Mouse (Mus musculus) frontal cortex, postnatal 14 days (tissue): ENCODE results near the gene Tas2r126.
"Not testable (repeated sequence)": the region's sequence is repeated elsewhere in the genome, so short reads cannot be mapped to it uniquely, and the experiment has no call there.

Source experiments
- DNase-seq, 2 experiments: peaks; one replicate each; pipeline ENCODE4 v3.0.0; 2022; ENCODE audit warnings: low spot score in 2 of 2

Gene Tas2r126

DNA sequence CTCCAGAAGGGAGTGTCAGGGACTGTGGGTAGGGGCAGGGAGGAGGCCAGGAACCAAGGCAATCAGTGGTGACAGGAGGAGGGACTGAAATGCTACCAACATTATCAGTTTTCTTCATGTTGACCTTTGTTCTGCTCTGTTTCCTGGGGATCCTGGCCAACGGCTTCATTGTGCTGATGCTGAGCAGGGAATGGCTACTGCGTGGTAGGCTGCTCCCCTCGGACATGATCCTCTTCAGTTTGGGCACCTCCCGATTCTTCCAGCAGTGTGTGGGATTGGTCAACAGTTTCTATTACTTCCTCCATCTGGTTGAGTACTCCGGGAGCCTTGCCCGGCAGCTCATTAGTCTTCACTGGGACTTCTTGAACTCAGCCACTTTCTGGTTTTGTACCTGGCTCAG lies at the start of gene Tas2r126:
Gene Tas2r126, plus strand, starts transcription at position 90 of the 400 bp plus-strand sequence.
- no peak for DNase-seq

DNA sequence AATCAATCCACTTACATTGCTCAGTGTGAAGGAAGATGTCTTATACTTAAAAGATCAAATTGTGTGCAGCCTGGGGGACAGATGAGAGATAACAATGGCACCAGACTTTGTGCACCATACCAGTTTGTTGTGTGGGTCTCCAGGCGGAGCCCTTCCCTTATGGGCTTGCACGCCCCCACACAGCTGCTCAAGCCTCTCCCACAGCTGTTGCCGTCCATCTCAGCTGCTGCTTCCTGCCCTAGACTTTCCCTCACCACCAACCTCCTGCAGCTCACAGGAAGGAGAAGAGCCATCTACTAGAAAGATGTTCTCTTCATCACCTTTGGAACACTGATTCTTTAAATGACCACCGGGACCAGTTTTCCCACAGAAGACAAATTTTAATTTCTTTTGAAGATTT lies 48.7 kb upstream of the Tas2r126 start:
- DNase-seq: no peak

DNA sequence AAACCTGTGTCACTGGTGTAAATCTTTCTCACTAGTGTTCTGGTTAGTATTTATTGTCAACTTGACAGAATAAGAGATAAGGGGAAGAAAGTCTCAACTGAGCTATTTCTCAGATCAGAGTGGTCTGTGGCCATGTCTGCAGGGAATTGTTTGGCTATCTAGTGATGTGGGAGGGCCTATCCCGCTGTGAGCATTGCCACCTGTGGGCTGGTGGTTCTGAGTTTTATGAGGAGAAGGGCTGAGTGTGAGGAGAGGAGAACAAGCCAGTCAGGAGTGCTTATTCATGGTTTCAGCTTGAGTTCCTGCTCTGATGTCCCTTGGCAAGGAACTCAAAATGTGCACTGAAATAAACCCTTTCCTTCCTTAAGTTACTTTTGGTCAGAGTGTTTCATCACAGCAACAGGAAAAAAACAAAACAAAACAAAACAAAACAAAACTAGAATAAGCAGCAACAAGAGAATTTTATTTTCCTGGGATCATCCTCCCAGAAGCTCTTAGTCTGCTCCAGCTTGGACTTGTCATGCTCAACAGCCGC lies 42.5 kb upstream of the Tas2r126 start:
- no peak for DNase-seq

DNA sequence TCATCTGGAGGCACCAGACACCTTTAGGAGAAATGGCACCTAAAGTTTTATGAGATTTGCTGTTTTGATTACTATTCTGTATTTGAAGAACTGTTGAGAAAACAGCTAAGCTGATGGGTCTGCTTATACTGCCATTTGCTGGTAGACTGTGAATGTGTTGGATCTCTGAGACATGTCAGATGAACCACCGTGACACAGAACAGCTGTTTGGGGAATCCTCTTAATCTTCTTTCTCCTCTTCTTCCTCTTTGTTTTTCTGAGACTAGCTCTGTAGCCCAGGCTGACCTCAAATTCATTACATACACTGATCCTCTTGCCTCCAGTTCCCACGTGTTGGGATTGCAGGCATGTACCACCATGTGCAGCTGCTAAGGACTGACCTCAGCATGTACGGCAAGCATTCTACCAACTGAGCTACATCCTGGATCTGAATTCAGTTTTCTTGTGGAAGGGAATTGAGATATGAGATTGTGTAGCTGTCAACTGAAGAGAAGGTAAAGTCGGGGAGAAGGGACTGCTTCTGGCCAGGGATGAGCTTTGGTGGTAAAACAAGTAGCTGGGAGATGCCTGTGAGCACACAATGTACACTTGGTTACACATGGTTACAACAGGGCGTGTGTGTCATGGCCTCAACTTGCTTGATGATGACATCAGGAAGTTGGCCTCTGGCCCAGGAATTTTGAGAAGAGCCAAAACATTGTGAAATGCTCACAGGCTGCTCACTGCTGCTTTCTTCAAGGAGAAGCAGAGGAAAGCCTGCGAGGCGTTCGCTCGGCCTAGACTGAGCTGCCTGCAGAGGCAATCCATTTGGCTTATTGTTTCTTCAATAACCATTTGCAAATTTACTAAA lies 38.1 kb upstream of the Tas2r126 start:
- DNase-seq: no peak

DNA sequence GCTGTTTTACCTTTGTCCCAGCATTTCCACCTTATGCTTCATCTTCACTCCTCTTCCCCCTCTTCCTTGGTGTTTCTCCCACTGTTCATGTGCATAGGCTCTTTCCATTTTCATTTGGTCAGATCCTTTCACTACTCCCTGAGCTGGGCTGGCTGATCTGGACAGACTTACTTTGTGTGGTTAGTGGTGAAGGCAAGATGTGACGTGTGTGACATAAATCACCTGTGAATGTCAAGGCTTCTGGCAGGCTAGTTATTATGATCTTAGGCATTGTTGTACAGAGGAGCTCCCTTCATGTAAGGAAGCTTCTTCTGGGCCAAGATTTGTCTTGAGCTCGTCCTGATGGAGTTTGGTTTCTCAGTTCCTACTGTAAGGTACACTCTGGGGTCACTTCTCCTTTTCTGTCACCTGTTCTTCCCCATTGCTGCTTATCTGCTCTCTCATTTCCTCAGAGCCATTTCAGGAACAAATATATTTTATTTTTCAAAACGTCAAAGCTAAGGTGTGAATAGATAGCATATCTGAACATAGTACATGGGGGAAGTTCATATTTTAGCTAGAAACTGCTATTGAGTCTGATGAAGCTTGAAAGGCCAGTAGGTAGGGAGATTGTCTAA lies 37.2 kb upstream of the Tas2r126 start:
- no peak for DNase-seq

DNA sequence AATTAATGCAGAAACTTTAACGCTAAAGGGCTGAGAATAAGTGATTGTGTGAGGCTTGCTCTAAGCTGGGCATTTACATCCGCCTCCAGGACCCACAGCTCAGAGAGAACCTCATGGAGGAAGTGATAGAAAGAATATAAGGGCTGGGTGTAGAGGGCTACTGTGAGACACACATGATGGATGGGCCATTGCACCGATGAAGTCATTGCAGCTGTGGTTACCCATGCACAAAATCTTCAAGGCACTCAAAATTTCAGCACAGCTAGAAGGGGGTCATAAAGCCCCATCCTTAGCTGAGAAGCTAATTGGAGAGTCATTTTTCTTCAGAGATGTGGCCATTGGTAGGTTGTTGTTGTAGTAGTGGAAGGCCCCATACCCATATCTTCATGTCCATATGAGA lies 36.0 kb upstream of the Tas2r126 start:
- no peak for DNase-seq

DNA sequence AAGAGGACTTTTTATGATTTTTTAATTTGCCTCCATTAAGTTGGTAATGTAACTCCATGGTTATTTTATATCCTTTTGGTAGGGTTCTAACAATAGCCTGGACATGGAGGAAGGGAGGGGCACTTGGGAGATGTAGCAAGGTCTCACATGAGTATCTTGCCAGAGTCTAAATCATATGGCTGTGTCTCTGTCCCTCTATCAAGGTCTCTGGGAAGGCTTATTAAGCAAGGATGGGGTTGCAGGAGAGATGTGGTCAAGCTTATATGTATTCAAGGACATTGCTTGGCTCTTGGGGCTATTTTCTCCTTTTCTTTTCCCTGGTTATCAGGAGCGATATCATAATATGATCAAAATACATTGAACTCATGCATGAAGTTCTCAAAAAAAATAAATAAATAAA lies 35.3 kb upstream of the Tas2r126 start:
- no peak for DNase-seq

DNA sequence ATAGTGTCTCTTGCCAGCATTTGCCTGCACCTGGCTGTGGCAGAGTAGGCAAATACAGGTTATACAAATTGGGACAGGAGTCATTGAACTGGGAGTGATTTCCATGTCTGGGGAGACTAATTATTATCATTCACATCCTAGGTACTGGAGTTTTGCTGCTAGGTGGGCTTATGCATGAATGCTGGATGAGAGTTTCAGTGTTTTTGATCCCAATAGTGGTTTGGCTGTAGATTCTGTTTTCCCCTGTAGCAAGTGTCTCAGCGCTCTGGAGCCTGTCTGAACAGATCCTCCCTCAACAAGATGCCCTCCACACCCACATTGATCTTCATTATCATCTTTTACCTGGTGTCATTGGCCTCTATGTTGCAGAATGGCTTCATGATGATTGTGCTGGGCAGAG lies 34.4 kb upstream of the Tas2r126 start, which contains the start of gene Tas2r143:
Gene Tas2r143, plus strand, starts transcription at position 301 of the 400 bp plus-strand sequence.
- no peak for DNase-seq

DNA sequence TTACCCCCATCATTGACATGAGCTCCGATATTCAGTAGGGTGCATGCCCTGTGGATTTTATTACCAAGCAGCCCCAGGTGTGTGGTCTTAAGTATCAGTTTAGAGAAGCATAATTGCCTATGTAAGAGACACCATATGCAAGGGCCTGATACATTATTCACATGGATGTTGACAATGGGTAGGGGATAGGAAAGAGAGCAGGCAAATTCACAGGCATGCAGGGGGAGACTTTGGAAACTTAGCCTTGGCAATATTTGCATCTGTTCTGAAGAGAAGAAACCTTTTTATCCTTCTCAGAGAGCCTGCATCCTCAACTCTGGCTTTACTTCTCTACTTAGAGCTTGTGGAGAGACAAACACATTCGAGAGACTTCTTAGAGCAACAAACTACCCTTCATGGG lies 29.2 kb upstream of the Tas2r126 start, which contains the start of gene Tas2r135:
Gene Tas2r135, plus strand, starts transcription at position 301 of the 400 bp plus-strand sequence.
- no peak for DNase-seq

DNA sequence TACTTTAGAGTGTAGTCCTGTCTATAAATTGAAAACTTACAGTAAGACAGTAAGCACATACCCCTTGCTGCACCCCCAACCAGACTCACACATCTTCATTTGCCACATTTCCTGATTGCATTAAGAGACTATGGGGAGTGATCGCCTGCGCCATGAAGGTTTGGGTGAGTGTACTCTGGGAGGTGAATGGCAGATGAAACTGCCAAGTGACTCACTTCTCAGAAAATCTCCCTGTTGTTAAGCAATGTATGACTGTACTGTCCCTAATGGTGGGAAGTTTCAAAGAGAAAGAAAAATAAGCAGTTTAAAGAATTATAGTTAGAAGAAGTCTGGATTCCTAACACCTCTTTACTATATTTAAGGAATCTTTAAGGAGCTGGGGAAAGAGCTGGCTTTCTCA lies 14.9 kb upstream of the Tas2r126 start:
- DNase-seq: no peak

DNA sequence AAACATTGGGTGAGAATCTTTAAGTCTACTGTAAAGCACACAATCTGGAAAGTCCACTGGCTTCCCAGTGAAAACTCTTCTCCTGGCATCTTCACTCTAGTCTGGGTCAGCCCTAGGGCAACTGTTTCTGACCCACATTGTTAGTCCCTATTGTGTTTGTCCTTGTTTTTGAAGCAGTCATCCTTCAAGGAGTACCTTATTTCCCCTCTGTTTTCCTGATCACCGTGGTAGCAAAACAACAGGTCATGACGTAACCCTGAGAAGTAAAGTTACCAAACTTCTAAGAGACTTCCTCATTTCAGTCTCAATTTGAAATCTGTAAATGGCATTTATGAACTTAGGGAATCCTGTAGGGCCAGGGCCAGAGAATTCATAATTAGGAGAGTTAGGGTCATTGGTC lies 12.9 kb upstream of the Tas2r126 start:
- no peak for DNase-seq

DNA sequence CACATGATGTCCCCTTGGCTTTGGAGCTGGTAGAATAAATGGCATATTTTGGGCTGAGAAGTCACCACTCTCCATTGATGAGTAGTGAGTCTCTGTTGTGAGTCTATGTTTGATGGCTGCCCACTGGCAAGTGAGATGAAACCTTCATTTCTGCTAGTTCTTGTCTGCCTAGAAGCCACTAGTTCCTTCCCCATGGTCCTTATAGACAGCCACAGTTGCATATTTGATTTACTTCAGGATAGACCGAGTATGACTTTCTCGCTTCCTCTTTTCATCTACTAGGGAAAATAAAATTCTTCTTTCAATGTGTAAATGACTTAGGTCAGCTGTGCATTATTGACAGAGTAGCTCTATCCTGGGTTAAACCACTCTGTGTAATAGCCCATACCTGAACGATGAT lies 9.9 kb upstream of the Tas2r126 start:
- DNase-seq: no peak

DNA sequence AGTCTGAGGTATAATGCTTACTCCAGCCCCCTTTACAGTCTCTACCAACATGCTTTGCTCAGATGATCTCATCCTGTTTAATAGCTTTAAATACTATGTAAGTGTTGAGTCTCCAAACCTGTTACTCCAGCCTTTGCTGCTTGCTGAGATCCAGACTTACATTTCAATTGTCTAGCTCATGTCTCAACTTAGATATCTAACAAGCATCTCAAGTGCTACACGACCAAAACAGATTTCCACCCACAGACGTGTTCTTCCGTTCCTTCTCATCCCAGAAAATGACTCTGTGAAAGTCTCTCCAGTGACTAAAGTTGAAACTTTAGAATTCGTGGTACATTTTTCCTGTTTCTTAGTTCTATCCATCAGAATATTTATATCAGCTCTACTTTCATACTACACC lies 8.0 kb upstream of the Tas2r126 start:
- DNase-seq: no peak

DNA sequence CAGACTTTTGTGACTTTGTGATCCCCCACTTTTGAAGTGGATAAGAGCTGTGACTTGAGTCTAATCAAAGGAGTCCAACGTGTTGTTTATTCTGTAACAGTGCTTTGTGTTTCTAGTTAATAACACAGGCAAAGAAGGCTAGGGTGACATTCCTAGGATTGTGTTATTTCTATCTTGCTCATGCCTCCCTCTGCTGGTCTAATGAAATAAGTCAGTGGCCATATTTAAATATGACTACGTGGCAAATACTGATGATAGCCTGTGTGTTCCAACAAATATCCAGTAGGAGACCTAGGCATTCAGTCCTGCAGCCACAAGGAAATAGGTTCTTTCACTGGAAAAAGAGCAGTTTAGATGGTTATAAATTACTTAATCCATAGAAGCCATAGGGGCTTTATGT lies 781 bp upstream of the Tas2r126 start:
- no peak for DNase-seq

DNA sequence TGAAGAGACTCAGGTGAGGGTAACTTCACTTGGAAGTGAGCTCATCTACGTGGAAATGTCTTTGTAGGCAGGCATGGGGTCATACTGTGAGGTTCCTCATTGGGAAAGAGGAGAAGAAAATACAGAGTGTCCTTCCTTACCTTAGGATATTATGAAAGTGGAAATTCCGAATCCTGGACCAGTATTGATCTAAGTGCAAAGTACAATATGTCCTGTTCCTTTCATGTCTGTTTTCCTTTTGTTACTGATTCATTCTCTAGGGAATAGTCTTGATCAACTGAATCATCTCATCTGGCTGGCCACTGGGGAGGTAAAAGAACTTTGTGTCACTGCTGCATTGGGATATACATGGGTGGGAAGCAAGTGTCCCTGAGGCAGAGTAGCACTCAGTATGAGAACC lies 1.2 kb downstream of the Tas2r126 start:
- no peak for DNase-seq

DNA sequence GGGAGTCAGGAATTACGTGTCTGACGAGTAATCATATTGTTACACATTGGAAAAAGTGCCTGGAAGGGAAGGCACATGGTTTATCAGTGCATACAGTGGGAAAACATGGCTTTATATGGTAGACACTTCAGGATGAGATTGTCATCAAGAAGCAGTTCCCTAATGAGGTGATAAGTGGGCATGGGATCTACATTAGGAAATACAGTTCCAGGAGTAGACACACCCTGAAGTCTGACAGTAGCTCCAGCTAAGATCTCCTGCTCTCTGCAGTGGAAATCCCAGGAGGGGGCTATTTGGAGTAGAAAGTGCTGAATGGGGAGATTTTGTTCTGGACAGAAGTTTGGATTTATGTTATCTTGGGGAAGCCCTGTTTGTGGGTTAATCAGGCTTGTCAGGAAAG lies 7.1 kb downstream of the Tas2r126 start:
- no peak for DNase-seq

DNA sequence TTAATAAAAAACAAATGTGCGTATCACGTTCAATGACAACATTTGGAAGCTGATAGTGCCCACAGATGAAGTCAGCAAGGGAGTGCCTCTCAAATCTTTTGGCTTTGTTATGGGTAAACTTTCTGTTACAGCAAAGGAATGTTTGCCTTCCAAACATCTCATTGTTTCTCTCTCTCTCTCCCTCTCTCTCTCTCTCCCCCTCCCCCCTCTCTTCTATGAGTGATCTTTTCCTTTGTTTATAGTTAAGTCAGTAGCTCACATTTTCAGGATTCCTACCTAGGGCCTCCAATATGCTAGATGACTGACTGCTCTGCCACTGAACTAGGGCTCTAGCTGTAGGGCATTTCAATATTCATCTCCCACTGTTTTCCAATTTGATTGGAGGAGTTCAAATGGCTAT lies 10.2 kb downstream of the Tas2r126 start:
- no peak for DNase-seq

DNA sequence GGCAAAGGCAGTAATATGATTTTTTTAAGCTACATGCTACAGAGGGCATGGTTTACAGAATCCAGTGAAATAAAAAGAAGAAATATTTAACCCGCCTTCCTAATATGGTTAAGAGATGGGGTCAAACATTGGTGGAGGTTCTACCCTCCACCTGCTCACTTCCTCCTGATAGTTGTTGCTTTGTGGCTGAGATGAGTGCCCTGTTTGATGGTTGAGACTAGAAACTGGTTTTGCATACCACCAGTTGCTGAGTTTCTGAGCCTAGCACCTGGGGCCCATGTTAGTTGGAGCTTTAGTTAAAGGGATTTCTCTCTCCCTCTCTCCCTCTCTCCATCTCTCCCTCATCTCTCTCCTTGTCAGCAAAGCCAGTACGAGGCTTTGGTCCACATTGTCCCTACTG lies 13.0 kb downstream of the Tas2r126 start:
- no peak for DNase-seq

DNA sequence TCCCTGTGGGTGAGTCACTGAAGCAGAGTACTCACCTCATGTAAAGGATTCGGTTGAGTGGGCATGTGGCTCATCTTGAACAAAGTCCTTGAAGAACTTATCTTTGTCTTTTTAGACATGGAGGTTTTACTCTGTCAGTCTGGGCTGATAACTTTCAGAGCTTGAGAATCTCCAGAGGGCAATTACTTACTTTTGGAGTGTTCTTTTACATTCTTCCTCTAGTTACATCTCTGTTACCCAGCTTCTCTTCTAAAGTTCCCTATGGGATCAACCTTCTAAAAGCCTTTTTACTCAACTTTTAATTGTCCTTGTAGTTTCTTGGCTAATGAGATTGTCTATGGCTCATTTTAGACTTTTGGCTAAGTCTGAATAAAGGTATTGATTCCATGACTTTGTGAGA lies 30.8 kb downstream of the Tas2r126 start, which contains the start of gene Olfr458:
Gene Olfr458, minus strand, starts transcription at position 101 of the 400 bp plus-strand sequence.
- no peak for DNase-seq

DNA sequence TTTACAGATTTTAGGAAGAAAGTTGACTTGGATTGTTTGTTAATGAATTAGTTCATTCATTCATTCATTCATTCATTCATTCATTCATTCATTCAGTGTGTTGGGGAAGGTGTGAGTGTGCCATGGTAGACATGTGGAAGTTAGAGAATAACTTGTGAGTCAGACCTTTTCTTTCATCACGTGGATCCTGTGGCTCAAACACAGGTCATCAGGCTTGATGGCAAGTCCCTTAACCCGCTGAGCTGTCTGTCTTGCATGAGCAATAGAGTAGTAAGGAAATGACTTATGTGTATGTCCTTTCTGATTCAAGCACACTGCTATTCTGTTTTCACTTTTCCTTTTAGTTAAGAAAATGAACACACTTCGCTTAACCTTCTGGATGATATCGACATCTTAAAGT lies 36.2 kb downstream of the Tas2r126 start:
- DNase-seq: no peak

DNA sequence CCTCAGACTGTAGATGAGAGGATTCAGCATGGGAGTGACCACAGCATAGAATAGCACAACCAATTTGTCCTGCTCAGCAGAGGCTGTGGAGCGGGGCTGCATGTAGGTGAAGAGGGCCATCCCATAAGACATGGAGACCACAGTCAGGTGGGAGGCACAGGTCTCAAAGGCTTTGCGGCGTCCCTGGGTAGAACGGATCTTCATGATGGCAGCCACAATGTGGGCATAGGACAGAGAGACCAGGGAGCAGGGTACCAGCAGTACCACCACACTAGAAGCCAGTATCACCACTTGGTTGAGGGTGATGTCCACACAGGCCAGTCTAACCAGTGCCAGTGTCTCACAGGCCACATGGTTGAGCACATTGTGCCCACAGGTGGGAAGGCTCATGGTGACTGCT lies 37.0 kb downstream of the Tas2r126 start:
- not testable (repeated sequence) for DNase-seq

DNA sequence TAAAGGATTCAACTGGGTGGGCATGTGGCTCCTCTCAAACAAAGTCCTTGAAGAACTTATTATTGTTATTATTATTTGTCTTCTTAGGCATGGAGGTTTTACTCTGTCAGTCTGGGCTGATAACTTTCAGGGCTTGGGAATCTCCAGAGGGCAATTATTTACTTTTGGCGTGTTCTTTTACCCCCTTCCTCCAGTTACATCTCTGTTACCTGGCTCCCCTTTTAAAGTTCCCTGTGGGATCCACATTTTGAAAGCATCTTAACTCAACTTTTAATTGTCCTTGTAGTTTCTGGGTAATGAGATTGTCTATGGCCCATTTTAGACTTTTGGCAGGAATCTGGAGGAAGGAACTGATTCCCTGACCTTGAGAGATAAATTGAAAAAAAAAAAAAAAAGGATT lies 41.9 kb downstream of the Tas2r126 start, which contains the start of gene Olfr457:
Gene Olfr457, minus strand, starts transcription at position 101 of the 400 bp plus-strand sequence.
- no peak for DNase-seq

DNA sequence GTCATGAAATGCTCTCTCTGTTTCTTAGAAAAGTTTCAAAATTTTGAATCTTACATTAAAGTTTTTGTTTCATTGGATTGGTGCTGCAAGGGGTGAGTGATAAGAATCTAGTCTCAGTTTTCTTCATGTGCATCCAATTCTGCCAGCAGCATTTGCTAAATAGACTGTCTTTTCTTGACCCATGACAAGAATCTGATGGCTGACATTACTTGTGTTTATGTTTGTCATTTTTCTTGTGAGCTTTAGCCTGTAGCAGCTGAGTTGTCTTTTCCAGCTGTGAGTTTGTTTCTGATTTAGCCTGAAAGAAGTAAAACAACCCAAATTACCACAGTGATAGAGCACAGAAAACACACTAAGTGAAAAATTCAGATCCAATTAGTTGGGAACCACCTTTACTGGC lies 50.3 kb downstream of the Tas2r126 start:
- no peak for DNase-seq
